8 mouse cellular contexts compared by ENCODE assay signal in the genomic region with DNA sequence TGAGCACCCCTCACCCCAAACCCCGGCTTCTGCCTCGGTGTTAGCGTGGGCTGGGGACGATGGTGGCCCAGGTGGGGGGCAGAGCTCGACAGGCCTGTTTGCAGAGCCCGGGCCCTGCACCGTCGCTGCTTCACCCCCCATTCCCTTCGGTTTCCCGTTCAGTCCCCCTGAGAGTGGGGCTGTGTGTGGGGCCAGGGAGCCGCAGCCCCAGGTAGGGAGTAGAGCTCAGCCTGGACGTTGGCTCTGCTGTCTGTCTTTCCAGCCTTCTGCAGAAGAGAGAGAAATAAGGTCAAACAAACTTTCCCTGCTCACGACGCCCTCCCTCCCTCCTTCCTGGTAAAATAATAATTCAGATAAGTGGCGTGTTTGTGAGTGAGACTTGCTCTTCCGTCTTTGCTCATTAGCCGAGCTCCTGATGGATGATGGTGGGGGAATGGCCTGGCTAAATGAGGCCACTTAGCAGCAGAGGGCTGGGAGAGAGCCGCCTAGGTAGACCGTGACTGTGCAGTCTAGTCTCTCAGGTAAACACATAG. TPM values are rescaled to one million over a fixed set of nuclear protein-coding genes. Genes with fewer than 3 reads are reported as not detected.
DNase-seq lines count a peak whose midpoint lies in the region; ATAC-seq lines count a peak whose summit lies in the region.

No protein-coding gene starts in this region.

- peak; percentile 20 to 21 for DNase-seq in right cerebral cortex, adult 2 months (ENCODE audit: low spot score in 2 of 2)
- DNase-seq in right cerebral cortex, postnatal 10 days (ENCODE audit: low spot score in 2 of 2), result no peak
- DNase-seq in cerebellum, postnatal 25 days, result peak; percentile 56 to 63
- peak; percentile 19 for DNase-seq in gastrocnemius, postnatal 14 days
- peak; percentile 72 for DNase-seq in neural tube, embryonic 10.5 days (ENCODE audit: extremely low spot score, low spot score)
- peak; percentile 37 to 47 for DNase-seq in thymus, adult 18-20 months

- peak overlapping the region; percentile 96 for H3K27ac ChIP-seq in intestine, embryonic 15.5 days
- H3K27ac ChIP-seq in liver, embryonic 16.5 days (ENCODE audit: low read length), result peak overlapping the region; percentile 97

- peaks cover 12% of the 10 kb centered on the region; the same call in 1 of the 2 replicates for H3K4me1 ChIP-seq in intestine, embryonic 15.5 days (replicated peaks)
- peaks cover 32% of the 10 kb centered on the region for H3K4me1 ChIP-seq in liver, embryonic 16.5 days (ENCODE audit: control insufficient read depth, low read depth, low read length)

- under 1% methylated on average over 19 of the region's 19 CpGs for WGBS in intestine, embryonic 15.5 days
- under 1% methylated on average over 19 of the region's 19 CpGs for WGBS in liver, embryonic 16.5 days (ENCODE audit: insufficient replicate concordance)

- intact Hi-C loops in gastrocnemius, postnatal 14 days (cut with DNase I; ENCODE audit: low total_unique reads), result no loop called here

- H3K4me2 ChIP-seq in intestine, embryonic 15.5 days (replicated peaks), result peak overlapping the region; percentile 92
- H3K4me2 ChIP-seq in liver, embryonic 16.5 days (ENCODE audit: low read depth, low read length), result peak overlapping the region; percentile 97

- H3K36me3 ChIP-seq in intestine, embryonic 15.5 days, result no peaks in the 10 kb centered on the region
- H3K36me3 ChIP-seq in liver, embryonic 16.5 days (ENCODE audit: control insufficient read depth, insufficient read depth), result peaks cover 3% of the 10 kb centered on the region; the same call in 1 of the 2 replicates

- no peaks in the 10 kb centered on the region for H3K9me3 ChIP-seq in intestine, embryonic 15.5 days
- no peaks in the 10 kb centered on the region for H3K9me3 ChIP-seq in liver, embryonic 16.5 days (replicated peaks; ENCODE audit: control insufficient read depth, low read length)

- ATAC-seq in intestine, embryonic 15.5 days, result peak; percentile 81
- peak; percentile 83 for ATAC-seq in liver, embryonic 16.5 days (ENCODE audit: low read depth)

- H3K27me3 ChIP-seq in intestine, embryonic 15.5 days (replicated peaks), result no peaks in the 10 kb centered on the region
- H3K27me3 ChIP-seq in liver, embryonic 16.5 days (ENCODE audit: control insufficient read depth, insufficient read depth, low read depth, low read length), result no peaks in the 10 kb centered on the region

- H3K9ac ChIP-seq in intestine, embryonic 15.5 days, result peak overlapping the region; percentile 91
- peak overlapping the region; percentile 99 for H3K9ac ChIP-seq in liver, embryonic 16.5 days (ENCODE audit: low read depth, low read length)

- peak overlapping the region; percentile 81 for H3K4me3 ChIP-seq in intestine, embryonic 15.5 days (replicated peaks)
- peak overlapping the region; percentile 92 for H3K4me3 ChIP-seq in liver, embryonic 16.5 days (ENCODE audit: low read depth, low read length)

RNA-seq across cellular contexts. Expression of a gene that starts 0.7 kb away (rescaled TPM):
- 10 to 100 TPM; 10.4 to 10.8 TPM for total RNA-seq in gastrocnemius, postnatal 14 days (2021)
- polyA plus RNA-seq in intestine, embryonic 15.5 days (2015; fragmentation: Nextera tagmentation; extraction: Ambion mirVana), result 40.0 and 42.5 TPM in 2 replicates
- polyA plus RNA-seq in liver, embryonic 16.5 days (2015; fragmentation: Nextera tagmentation; extraction: Ambion mirVana), result 35.3 and 35.6 TPM in 2 replicates

Comparison
In these comparisons a context has a peak if more than half of its experiments do, and no peak if none do; other contexts are left out.
1. DNase-seq: peak in right cerebral cortex, adult 2 months (2 of 2), cerebellum, postnatal 25 days (2 of 2), gastrocnemius, postnatal 14 days (single experiment), neural tube, embryonic 10.5 days (single experiment) and thymus, adult 18-20 months (2 of 2); none in right cerebral cortex, postnatal 10 days (0 of 2).